Mouse (Mus musculus) cerebellum, adult 9-11 months (tissue): ENCODE measurements around the gene Tdgf1.

Experiments used
- DNase-seq: peaks from one replicate; pipeline ENCODE4 v3.0.0; 2022

The Tdgf1 gene

DNA sequence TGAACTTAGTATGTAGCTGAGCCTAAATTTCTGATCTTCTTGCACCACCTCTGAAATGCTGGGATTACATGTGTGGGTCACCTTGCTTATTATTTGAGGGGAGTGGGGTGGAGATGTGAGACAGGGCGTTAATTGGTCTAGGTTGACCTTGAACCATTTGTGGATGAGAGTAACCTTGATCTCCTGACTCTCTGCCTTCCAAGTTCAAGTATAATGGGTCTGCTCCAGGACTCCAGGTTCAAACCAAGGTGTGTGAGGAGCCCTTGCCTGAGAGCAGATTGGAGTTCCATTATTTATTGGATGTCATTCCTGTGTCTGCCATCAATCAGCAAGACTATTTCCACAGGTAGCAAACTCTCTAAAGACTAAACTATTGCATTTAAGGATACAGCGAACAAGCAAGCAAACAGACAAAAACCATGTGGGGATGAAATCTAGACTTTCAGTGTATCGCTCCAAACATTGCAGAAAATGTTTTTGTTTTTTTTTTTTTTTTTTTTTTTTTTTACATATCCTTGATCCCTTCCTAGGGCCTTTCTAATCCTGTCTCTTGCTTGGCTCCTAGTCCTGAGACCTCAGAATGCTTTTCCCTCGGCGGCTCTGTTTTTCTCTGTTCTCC lies 7.1 kb upstream of the Tdgf1 start:
- DNase-seq = no peak

DNA sequence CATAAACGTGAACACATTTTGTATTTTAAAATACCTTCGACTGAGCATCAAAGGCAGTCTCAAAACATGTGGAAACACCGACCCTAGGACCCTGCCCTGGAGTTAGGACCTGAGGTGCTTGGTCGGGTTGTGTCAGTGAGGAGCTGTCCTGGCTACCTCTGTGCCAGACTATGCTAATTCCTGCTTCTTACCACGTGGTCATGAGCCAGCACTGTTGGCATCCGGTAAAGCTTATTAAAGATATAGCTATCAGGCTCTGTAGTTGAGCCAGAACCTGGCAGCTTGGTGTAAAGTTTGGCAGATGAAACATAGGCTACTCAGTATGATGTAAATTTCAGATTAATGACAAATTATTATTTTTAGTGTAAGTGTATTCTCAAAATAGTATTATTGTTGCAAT lies 6.4 kb upstream of the Tdgf1 start:
- no peak for DNase-seq

DNA sequence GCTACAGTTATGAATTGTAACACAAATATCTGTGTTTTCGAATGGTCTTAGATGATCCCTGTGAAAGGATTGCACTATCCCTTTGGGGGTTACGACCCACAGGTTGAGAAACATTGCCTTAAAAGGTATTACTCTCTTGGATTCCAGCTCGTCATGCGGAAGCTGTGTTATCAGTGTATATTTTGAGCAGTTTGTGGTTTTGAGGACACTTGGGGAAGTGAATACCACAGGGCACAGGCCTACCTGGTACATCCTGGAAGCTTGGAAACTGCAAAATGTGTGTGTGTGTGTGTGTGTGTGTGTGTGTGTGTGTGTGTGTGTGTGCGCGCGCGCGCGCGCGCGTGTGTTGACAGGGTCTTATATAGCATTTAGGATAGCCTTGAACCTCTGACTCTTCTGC lies 5.9 kb upstream of the Tdgf1 start:
- no peak for DNase-seq

DNA sequence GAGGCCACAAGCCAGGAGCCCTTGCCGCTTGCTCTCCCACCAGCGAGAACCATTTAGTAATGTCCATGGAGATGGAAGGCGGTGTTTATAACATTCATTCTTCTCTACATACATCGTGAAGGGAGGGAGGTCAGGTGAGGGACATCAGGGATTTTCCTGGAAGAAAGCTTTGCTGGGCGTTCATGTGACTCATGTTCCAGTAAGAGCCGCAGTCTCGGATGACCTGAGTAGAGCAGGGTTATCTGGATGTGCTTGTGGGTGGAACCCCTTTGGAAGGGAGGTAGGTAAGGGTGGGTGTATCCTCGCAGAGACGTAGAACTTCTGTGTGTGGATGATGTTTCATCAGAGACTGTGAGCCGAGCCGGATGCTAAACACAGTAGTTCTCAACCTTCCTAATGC lies 5.4 kb upstream of the Tdgf1 start, which contains the start of gene Lrrc2:
Gene Lrrc2 (plus strand): TSS at position 149 of the 400 bp plus-strand sequence.
- no peak for DNase-seq

DNA sequence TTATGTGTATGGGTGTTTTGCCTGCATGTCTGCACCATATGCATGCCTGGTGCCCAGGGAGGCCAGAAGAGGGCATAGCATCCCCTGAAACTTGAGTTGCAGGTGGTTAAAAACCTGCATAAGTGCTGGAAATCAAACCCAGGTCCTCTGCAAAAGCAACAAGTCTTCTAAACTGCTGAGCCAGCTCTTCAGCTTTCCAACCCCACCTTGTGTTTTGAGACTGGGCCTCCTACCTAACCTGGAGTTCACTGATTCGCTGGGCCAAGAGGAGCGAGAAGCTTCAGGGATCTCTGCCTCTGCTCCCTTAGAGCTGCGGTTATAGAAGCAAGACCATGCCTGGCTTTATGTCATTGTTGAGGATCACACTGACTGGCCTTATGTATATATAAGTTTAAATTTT lies 4.2 kb upstream of the Tdgf1 start:
- no peak for DNase-seq

DNA sequence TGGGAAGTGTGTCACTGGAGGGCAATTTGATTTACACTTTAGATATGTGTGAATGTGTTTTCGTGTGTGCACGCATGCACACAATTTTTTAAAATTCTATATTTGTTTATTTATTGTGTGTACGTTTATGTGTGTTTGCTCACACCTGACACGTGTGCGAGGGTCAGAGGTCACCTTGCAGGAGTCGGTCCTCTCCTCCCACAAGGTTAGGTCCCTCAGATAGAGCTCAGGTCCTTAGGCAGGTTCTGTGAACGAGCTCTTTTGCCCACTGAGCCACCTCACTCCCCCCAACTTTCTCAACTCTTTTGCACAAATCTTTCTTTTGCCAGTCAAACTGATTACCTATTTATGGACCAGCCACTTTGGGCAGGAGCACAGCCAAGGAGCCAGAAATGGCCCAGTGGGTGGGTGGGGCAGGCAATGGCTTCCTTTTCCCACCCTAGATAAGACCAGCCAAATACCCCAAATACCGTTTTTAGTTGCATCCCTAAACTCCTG lies 2.9 kb upstream of the Tdgf1 start:
- DNase-seq = no peak

DNA sequence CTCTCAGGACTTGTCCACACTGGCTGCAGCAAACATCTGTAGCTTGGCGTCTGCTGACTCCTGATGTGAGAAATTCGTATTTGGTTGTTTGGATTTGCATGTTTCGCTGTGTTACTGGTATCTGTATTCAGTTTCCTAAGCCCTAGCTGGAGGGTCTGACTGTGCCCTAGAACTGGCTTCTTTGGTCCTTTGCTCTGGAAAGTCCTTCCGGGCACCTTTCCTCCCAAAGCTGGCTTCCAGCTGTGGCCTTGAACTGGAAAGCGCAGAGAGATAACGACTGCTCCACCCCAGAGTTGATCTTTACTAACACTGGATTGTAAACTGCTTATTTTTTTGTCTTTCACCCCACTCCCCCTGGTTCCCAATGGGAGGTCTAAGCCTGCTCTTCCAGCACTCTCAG lies 1.9 kb upstream of the Tdgf1 start:
- DNase-seq = no peak

DNA sequence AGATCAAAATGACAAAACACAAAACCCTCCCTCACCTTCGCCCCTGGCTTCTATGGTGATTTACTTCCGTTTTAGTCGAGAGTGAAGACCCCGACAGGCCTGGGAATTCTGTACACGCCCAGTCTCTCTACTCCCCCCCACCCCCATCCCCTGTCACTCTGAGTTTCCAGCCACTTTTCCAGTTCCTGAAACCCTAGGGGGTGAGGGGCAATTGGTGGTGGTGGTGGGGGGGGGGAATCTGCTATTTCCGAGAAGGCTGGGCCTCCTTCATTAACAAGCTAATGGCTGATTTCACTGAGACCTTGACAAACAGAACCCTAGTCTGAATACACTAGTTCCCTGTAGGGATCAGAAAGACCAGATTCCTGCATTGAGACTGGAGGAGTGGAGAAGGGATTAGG lies 1.3 kb upstream of the Tdgf1 start:
- no peak for DNase-seq

DNA sequence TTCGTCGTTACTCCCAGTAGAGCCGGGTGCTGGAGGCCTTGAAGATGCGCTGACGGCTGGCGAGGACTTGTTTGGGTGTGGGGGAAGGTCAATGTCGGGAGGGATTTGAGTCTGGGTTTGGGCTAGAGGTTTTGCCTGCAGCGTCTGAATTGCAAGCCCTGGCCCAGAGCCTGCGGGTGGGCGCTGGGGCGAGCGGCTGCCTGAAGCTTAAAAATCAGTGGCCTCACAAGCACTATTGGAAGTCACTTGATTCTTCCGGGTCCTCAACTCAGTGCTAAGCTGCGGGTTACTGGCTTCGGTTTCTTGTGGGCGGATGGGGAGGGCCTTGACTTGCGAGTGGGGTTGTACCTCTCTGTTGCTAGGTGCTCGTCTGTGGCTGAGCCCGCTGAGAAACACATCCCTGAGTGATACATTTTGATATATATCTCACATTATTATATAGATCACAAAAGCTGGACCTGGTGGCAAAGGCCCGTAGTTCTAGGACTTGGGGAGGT lies 638 bp upstream of the Tdgf1 start:
- no peak for DNase-seq

DNA sequence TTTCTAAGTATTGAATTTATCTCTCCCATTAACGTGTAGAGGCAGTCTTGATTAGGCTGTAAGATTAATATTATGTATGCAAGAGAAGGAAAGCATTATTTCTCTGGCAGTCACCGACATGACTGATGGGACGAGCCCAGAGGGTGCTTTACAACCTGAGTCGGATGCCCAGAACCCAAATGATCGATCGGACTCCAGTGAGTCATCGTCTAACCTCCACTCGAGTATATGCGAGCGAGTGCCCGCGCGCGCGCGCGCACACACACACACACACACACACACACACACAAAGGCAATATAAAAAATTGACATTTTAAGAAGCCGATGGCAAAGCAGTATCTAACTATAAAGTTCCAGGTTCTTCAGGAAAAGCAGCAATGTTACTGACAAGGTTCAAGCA lies 615 bp downstream of the Tdgf1 start:
- DNase-seq = no peak

DNA sequence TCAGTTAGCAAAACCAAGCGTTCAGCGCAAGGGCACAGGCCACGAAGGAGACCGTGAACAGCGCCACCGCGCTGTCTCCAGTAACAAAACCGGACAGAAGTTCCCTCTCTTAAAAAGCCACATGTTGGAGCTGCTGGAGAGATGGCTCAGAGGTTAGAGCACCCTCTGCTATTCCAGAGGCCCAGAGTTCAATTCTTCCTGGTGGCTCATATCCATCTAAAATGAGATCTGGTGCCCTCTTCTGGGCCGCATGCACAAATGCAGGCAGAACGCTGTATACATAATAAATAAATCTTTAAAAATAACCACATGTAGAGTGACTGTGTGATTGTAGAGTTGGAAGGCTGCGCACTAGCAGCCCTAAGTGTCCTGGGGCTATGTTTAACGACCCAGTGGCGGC lies 1.7 kb downstream of the Tdgf1 start:
- no peak for DNase-seq

DNA sequence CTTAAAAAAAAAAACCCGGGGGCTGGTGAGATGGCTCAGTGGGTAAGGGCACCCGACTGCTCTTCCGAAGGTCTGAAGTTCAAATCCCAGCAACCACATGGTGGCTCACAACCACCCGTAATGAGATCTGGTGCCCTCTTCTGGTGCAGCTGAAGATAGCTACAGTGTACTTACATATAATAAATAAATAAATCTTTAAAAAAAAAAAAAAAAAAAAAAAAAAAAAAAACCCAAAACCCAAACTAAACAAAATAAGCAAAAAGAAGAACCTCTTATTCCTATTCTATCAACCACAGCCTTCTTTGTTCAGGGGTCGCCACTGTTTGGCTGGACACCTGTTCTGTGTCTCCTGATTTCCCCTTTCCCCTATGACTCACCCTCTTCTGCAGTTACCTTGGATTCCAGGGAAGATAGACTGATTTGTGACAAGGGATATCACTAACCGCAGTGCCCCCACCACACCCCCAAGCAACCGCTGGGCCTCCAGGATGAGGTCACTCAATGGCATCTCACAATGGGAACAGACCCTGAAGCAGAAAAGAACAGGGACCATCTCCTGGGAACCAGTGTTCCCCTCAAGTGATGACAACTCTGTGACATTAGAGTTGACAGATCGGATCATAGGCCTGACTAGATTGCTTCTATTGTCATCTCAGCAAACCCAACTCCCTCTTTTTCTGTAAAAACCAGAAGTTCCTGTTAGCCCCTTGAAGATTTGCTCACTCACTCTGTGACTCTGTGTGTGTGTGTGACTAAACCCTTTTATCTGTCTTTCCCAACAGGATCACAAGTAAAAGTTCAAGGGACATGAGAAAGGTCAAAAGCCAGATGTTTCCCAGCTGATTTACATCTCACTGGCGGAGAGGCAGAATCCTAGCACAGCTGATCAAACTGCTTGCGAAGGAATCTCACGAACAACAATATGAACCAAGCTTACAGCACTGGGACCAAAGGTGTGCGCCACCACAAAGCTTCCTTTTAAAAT lies 8.2 kb downstream of the Tdgf1 start:
- no peak for DNase-seq

DNA sequence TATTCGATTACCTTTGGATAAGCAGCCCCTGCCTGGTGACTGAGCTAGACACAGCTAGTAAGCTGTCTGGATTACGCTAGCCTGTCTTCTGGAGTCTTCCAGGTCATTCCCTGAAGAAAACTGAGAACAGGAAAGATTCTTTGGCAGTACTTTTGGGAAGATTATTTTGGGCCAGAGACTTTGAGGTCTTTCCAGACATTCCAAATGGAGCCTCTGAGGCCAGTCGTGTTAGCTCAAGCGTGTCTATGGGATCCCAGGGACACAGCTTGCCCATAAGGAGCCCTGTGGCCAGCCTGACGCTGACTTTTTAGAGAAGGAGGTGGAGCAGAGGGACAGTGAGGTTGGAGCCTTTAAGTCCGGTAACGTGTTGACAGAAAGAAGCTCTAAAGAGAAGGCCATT lies 10.0 kb downstream of the Tdgf1 start:
- DNase-seq = no peak

DNA sequence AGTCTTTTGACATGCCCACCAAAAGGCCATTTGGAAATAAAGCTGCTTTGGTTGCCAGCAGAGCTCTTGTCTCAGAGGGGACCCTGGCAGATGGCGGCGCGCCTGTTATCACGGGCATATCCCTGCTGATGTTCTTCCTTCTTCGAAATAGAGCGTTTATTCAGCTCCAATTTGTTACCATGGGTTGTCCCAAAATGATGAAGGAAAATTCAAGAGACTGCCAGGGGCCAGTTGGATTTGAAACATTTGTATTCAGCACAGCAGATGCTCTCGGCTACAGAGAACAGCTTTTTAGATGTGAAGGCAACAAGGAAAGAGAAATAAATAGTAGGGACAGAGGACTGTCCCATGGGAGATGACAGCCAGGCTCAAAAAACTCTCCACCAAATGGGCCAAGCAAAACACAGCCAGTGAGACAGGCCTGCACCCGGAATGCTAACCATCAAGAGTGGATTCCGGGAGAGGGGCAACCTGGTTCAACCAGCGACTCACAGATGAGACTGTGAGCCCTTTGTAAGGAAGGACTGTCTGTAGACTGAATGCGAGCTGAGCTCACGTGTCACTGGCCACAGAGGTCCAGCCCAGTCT lies 12.0 kb downstream of the Tdgf1 start:
- DNase-seq = peak; percentile 59

DNA sequence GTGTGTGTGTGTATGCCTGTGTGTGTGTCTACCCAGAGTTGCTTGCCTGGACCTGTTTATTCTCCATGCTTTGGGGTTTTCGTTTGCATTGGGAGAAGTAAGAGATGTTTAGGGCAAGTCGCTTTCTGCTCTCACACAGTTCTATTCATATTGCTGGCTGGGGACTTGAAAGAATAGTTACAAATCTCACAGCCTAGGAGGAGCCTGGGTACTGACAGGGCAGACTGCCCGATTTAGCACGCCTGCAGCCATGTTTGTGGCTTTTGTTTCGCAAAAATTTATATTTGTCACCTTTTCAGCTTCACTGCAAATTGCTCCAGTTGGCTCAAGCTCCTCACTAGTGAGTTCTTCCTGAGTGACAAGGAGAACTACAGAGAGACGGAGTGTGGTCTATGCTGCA lies 14.4 kb downstream of the Tdgf1 start:
- no peak for DNase-seq

DNA sequence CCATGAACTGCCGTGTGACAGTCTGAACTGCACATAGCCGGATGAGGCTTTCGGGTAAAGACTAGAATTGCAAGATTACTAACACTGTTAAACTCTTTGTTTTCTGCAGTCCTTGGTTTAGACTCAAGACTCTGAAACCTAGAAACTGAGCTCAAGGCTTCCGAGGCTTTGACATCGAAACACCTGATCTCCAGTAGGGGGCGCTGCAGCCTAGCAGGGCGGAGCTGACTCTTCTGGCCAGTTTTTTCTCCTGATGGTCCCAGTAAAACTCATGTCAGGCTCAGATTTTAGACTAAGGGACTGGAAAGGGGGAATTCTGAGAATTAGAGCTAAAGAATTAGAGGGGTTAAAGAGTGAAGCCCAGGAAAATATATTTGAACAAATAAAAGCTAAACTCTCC lies 23.2 kb downstream of the Tdgf1 start:
- no peak for DNase-seq

DNA sequence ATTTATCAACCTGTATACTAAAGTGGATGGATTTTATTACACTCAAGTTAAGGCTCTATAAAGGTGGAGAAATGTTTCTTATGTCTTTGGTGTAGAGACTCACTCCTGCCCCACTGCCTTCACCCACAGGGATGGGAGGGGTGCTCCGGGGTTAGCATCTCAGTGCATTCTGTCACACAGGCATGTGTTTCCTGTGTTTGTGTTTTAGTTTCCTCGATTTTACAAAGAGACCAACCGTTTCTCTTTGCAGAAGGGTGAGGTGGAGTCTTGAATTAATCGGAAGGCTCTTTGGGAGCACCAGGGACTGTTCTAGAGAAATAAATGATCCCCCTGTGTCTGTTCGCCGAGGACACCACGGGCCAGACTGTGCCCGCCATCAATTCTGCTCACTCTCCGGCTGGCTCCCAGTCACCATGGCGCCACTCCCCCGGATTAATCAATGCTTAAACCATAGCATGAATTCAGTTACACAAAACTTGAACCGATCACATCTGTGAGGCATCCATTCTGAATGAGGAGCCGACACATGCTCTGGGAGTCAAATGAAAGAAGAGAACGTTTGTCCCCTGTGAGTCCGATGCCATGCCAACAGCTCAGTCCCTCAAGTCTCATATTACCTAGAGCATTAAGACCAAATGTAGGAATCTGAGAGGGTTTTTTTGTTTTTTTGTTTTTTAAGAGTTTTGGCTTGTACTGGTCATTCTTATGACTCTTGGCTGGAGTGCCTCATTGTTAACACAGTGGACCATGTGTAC lies 25.1 kb downstream of the Tdgf1 start:
- no peak for DNase-seq

DNA sequence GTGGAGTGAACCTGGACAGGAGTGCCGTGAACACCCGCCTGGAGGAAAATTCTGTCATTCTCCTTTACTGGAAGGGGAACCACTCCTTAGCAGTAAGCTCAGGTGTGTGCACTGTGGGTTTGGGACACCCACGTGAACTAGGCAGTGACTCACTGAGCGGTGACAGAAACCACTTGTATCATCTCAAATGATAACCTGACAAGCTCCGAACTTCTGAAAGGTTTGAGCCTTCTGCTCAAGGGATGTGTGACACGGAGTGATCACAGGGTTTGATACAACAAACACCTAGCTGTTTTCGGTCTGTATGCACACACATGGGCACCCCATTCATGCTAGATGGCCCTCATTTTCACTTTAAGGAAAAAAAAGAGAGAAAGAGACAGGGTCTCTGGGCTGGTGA lies 29.2 kb downstream of the Tdgf1 start, which contains the start of gene Fam240a:
Gene Fam240a (minus strand): TSS at position 76 of the 400 bp plus-strand sequence.
- DNase-seq = no peak

DNA sequence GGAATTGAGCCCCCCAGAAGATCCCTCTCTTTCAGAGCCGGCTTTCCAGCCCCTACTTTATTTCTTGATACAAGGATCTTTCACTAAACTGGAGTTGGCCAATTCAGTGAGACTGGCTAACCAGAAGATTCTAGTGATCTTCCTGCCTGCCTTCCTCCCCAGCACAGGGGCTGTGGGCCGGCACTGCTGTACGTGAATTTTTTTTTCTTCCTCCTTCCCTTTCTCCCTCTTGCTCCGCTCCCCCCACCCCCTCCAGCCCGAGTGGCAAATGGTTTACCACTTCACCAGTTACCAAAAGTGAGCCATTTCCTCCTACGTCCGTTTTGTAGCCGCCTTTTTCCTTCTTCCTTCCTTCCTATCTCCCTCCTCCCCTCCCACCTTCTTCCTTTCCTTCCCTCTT lies 30.5 kb downstream of the Tdgf1 start:
- DNase-seq = no peak

DNA sequence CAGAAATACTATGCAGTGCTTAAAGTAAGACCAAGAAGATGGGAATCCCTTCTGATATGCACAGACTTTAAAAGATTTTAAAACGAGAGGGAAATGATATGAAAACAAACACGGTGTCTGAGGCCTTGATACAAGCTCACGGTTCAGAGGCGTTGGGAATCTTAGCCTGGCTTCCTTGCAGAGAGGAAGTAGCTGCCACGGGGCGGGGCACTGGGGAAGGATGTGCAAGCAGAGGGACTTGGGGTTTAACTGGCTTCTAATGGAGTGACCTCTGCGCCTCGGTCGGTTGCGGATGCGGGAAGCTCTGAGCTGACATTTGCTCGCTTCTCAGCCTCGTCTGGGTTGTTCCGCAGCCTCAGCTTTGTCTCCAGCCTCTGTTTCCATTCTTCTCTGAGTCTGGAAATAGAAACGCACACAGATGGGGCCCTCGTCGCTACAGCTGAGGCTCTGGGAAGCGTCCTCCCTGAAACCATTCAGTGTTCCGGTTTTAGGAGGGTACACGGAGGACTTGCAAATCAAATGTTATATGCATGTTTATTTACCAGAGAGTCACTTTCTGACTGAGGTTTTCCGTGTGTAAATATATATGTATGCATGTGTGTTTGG lies 31.2 kb downstream of the Tdgf1 start:
- no peak for DNase-seq

DNA sequence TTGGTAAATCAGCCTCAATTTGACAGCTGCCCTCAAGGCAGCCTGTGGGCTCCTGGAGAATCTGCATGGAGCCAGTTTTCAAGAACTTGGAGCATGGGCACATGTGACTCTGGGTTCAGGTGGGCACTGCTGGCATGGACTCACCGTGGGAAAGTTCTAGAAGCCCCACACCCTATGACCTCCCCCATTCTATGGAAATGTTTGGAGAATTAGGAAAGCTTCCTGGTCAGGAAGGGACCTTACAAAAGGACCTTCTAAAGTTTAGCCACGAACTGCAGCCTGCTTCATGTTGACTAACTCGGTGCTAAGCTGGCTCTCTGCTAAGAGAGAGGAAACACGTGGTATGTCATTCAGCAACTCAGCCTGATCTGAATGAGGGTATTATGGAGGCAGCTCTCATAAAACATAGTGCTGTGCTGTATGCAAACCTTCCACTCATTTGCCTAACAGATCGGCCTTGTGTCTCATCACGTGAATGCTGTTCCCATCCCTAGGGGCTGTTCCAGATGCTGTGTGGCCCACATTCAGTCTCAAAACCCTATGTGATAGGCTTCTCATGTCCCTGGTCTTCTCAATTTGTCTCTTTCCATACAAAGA lies 36.5 kb downstream of the Tdgf1 start:
- no peak for DNase-seq

DNA sequence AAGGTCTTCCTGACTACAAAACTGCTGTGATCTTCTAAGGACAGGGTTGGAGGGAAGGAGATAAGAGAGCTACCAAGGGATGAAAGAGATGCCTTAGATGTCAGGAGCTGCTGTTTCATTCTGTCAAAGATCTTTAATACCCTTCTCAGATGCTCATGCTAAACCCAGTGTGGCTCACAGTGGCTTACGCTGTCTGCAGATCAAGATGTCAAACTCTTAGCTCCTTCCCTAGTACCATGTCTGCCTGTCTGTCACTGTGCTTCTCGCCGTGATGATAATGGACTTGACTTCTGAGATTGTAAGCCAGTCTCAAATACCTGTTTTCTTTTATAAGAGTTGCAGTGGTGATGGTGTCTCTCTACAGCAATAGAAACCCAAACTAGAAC lies 37.3 kb downstream of the Tdgf1 start:
- no peak for DNase-seq
